Mouse (Mus musculus): ENCODE measurements around the gene Ccdc59.

- TF ChIP-seq E2F4 (IDR thresholded peaks at IDR 0.05; ENCODE audit: insufficient read depth) (no peak), TCF12 (IDR thresholded peaks at IDR 0.05; ENCODE audit: insufficient read depth, poor library complexity, severe bottlenecking) (no peak), MAX (IDR thresholded peaks at IDR 0.05; ENCODE audit: low read depth) (no peak), MYOG (IDR thresholded peaks at IDR 0.05; ENCODE audit: control insufficient read depth in 1 of 3, insufficient read depth in 1 of 3, insufficient read length in 2 of 3, low read depth in 2 of 3) (no peak), SRF (IDR thresholded peaks at IDR 0.05; ENCODE audit: control insufficient read depth, insufficient read length, low read depth) (no peak), USF1 (IDR thresholded peaks at IDR 0.05; ENCODE audit: low read depth) (no peak), MYOD1 (IDR thresholded peaks at IDR 0.05; ENCODE audit: control insufficient read depth in 1 of 3, insufficient read length in 2 of 3, low read depth in 2 of 3) (no peak), POLR2A (IDR thresholded peaks at IDR 0.05; ENCODE audit: insufficient read length, low read depth) (no peak), POLR2AphosphoS2 (IDR thresholded peaks at IDR 0.05; ENCODE audit: insufficient read length, low read depth) (no peak), TCF3 (IDR thresholded peaks at IDR 0.05; ENCODE audit: insufficient read length, low read depth) (no peak), CEBPB (IDR thresholded peaks at IDR 0.05; ENCODE audit: insufficient read depth, poor library complexity, severe bottlenecking) (no peak)
Observed at GRCm38 (mm10) chr10:105867312-105867711, 26.4 kb downstream of the Ccdc59 start.
